Mouse (Mus musculus) gonadal fat pad, adult 2 months (tissue): ENCODE data around the gene Tbc1d5. TPM values are rescaled to one million over a fixed set of nuclear protein-coding genes. Genes with fewer than 3 reads are reported as not detected.
"Not testable (repeated sequence)": the region's sequence is repeated elsewhere in the genome, so short reads cannot be mapped to it uniquely, and the experiment has no call there.

Source experiments
- DNase-seq: peaks from one replicate; pipeline ENCODE4 v3.0.0-alpha.2; 2012; ENCODE audit warnings: low read depth
- polyA plus RNA-seq: library from polyadenylated mRNA; depleted of rRNA; stranded (reverse); fragments of >200 nt; gene quantifications from 2 replicates; pipeline ENCODE4 v1.2.3, GENCODE M21; 2012

Tbc1d5 gene
- polyA plus RNA-seq, 1 experiment: 13.0 TPM

GRCm38 (mm10) chr17:50751911-50752310 lies 427.2 kb downstream of the Tbc1d5 start:
- no peak for DNase-seq

GRCm38 (mm10) chr17:50750874-50751273 lies 428.3 kb downstream of the Tbc1d5 start:
- no peak for DNase-seq

GRCm38 (mm10) chr17:50741386-50741785 lies 437.8 kb downstream of the Tbc1d5 start:
- DNase-seq: no peak

- no peak for DNase-seq
Observed at GRCm38 (mm10) chr17:50740804-50741203, 438.3 kb downstream of the Tbc1d5 start.

GRCm38 (mm10) chr17:50738476-50738875 lies 440.7 kb downstream of the Tbc1d5 start:
- no peak for DNase-seq

GRCm38 (mm10) chr17:50737068-50737467 lies 442.1 kb downstream of the Tbc1d5 start:
- DNase-seq: no peak

GRCm38 (mm10) chr17:50735955-50736533 lies 443.1 kb downstream of the Tbc1d5 start:
- no peak for DNase-seq

GRCm38 (mm10) chr17:50735382-50735954 lies 443.7 kb downstream of the Tbc1d5 start:
- DNase-seq: no peak

- no peak for DNase-seq
Observed at GRCm38 (mm10) chr17:50734781-50735180, 444.4 kb downstream of the Tbc1d5 start.

GRCm38 (mm10) chr17:50733390-50733789 lies 445.8 kb downstream of the Tbc1d5 start:
- DNase-seq: no peak

GRCm38 (mm10) chr17:50731876-50732275 lies 447.3 kb downstream of the Tbc1d5 start:
- no peak for DNase-seq

- DNase-seq: no peak
Observed at GRCm38 (mm10) chr17:50730896-50731295, 448.3 kb downstream of the Tbc1d5 start.

GRCm38 (mm10) chr17:50729577-50729976 lies 449.6 kb downstream of the Tbc1d5 start:
- DNase-seq: no peak

- DNase-seq: no peak
Observed at GRCm38 (mm10) chr17:50729031-50729430, 450.1 kb downstream of the Tbc1d5 start.

- DNase-seq: no peak
Observed at GRCm38 (mm10) chr17:50726265-50726664, 452.9 kb downstream of the Tbc1d5 start.

- no peak for DNase-seq
Observed at GRCm38 (mm10) chr17:50724376-50724775, 454.8 kb downstream of the Tbc1d5 start.

GRCm38 (mm10) chr17:50717586-50717985 lies 461.6 kb downstream of the Tbc1d5 start:
- DNase-seq: no peak

GRCm38 (mm10) chr17:50710497-50711222 lies 468.5 kb downstream of the Tbc1d5 start:
- DNase-seq: no peak

- DNase-seq: not testable (repeated sequence)
Observed at GRCm38 (mm10) chr17:50698410-50698809, 480.7 kb downstream of the Tbc1d5 start.

GRCm38 (mm10) chr17:50688135-50688534 lies 491.0 kb downstream of the Tbc1d5 start:
- DNase-seq: no peak

GRCm38 (mm10) chr17:50687670-50688069 lies 491.5 kb downstream of the Tbc1d5 start:
- no peak for DNase-seq

GRCm38 (mm10) chr17:50684960-50685645 lies 494.0 kb downstream of the Tbc1d5 start:
- no peak for DNase-seq
